Mouse (Mus musculus) liver, adult 2 months (tissue): ENCODE data around the gene Eva1b.

Experiments
- CTCF ChIP-seq: fragments of 200-500 bp; IDR thresholded peaks from 2 replicates; pipeline ENCODE4 v1.5.1; 2011; ENCODE audit warnings: low read depth, low read length, control low read depth
- POLR2A ChIP-seq: fragments of 200-500 bp; IDR thresholded peaks from 2 replicates; pipeline ENCODE4 v1.6.1; 2011; ENCODE audit warnings: low read length, control low read depth; ENCODE audit not compliant: insufficient read depth; ENCODE audit errors: extremely low read depth

DNA sequence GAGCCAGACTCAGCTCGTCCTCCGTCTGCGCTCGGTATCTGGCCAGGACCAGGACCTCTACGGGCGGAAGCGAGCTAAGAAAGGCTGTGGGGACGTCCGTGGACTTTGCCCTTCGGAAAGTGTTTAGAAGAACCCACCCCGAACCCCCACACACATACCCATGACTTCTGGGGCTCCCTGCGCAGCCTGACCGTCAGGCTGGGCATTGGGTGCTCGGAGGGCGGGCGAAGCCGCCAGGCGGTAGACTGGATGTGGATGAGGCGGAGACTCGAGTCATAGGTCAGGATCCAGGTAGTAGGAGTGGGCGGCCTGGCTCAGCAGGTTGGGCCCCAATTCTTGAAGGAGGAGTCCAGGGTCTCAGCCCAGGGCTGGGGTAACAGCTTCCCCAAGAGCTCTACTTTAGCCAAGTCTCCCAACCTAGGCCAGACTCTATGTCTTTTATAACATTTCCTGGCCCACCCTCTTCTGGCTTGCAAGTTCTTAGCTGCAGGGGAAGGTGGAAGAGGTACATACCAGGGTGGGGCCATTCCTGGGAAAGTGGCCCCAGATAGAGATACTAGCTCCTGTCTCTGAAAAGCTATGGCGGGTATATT is 15.6 kb downstream of the Eva1b start, which contains the start of gene Sh3d21:
- TF ChIP-seq CTCF: 0 out of 2 replicates have a peak, but pooled peaks have one; percentile 14
- TF ChIP-seq POLR2A: no peak
